Mouse (Mus musculus) forebrain, embryonic 10.5 days (tissue): ENCODE measurements around the gene Fads2. TPM values are rescaled to one million over a fixed set of nuclear protein-coding genes. Genes with fewer than 3 reads are reported as not detected.

Experiments
- DNase-seq: peaks from one replicate; pipeline ENCODE4 v3.0.0-alpha.2; 2017; ENCODE audit warnings: low spot score; ENCODE audit errors: extremely low spot score
- H3K27ac ChIP-seq: fragments of 300-500 bp; sonication (generic); 2 replicates; pipeline ENCODE4 v1.5.1; 2016; ENCODE audit warnings: mild to moderate bottlenecking
- H3K27me3 ChIP-seq: fragments of 300-500 bp; sonication (generic); 2 replicates; pipeline ENCODE4 v1.6.1; 2016; ENCODE audit warnings: mild to moderate bottlenecking; ENCODE audit not compliant: poor library complexity, severe bottlenecking
- H3K36me3 ChIP-seq: fragments of 300-500 bp; sonication (generic); replicated peaks from 2 replicates; pipeline ENCODE4 v1.6.1; 2016; ENCODE audit warnings: mild to moderate bottlenecking, moderate library complexity
- H3K4me1 ChIP-seq: fragments of 300-500 bp; sonication (generic); 2 replicates; pipeline ENCODE4 v1.6.1; 2016
- H3K4me3 ChIP-seq: fragments of 300-500 bp; sonication (generic); 2 replicates; pipeline ENCODE4 v1.5.1; 2016; ENCODE audit warnings: mild to moderate bottlenecking, moderate library complexity
- H3K9me3 ChIP-seq: fragments of 300-500 bp; sonication (generic); 2 replicates; pipeline ENCODE4 v1.6.1; 2016; ENCODE audit warnings: mild to moderate bottlenecking, moderate library complexity
- WGBS: fragments of 180-500 bp; shearing (Covaris S2); methylation state at CpG from one replicate; pipeline ENCODE4 v1.1.7; 2016; 5-methylcytosine and 5-hydroxymethylcytosine counted together
- polyA plus RNA-seq: library from polyadenylated mRNA; unstranded; fragments of >200 nt; fragmentation: Nextera tagmentation; extraction: Ambion mirVana; gene quantifications from 2 replicates; pipeline ENCODE4 v1.2.1, GENCODE M21; 2016

Gene Fads2
- polyA plus RNA-seq, 1 experiment from 2014 or later = 201 TPM

DNA sequence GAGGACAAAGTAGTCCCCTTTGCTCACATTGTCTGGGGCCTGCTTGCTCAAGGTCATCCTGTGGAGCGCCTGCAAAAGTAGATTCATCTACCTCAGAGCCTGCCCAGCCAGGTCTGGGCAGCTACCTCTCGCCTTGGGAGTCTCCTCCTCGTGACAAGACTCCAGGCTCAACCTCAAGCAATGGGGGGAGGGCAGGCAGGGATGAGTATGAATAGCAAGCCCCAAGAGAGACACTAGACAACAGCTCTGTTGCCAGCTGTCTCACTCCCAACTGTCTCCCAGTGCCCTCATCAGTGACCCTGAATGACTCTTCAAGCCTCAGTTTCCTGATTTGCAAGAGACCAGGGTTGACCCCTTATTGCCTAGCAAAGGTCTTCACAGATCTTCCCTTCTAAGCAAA lies 88.2 kb downstream of the Fads2 start:
- Histone ChIP-seq H3K27ac (peak overlapping the region; percentile 81), H3K4me3 (no peak overlapping the region)

DNA sequence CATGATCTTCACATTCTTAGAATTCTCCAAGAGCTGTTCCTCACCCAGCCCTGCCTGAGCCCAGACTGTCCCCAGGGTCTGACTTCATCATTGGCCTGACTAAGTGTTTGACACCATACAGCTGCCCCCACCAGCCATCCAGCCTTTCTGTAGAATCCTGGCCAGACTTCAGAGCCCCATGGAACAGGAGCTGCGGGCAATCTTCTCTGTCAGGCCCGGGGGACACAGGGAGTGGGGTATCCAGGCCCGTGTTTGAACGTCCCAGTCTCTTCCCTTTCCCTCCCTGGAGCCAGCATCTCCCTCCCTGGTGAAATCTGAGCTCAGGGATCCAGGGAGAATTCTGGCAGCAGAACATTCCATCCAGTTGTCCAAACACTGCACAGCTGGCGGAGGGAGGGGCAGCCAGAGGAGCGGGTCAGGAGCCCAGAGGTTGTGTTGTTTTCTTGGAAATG lies 88.7 kb downstream of the Fads2 start:
- H3K27me3 ChIP-seq = peaks cover 16% of the 10 kb centered on the region
- no peaks in the 10 kb centered on the region for H3K36me3 ChIP-seq
- no peak overlapping the region for H3K4me3 ChIP-seq
- peak overlapping the region; percentile 81 for H3K27ac ChIP-seq
- peak; percentile 43 for DNase-seq
- H3K9me3 ChIP-seq = no peaks in the 10 kb centered on the region
- WGBS = 43% methylated on average over 6 of the region's 6 CpGs
- H3K4me1 ChIP-seq = peaks cover 42% of the 10 kb centered on the region

More for the DNA sequence above, 88.2 kb downstream of the Fads2 start:
- DNase-seq = no peak
- peaks cover 47% of the 10 kb centered on the region for H3K4me1 ChIP-seq
- WGBS = 54% methylated on average over 3 of the region's 3 CpGs
- no peaks in the 10 kb centered on the region for H3K36me3 ChIP-seq
- H3K27me3 ChIP-seq = peaks cover 18% of the 10 kb centered on the region
- no peaks in the 10 kb centered on the region for H3K9me3 ChIP-seq

Other genes starting within 250 kb of the Fads2 start
- gene Incenp, start 202.2 kb downstream of the Fads2 start, polyA plus RNA-seq = 169 and 178 TPM in 2 replicates
- gene Fth1, start 121.1 kb downstream of the Fads2 start, polyA plus RNA-seq = 1,226 and 1,339 TPM in 2 replicates
- 2.1 and 2.3 TPM in 2 replicates for gene Best1, start 100.1 kb downstream of the Fads2 start, polyA plus RNA-seq
- gene Rab3il1, start 100.1 kb downstream of the Fads2 start, polyA plus RNA-seq = 39.3 and 39.8 TPM in 2 replicates
- 4.6 and 5.5 TPM in 2 replicates for gene Fads3, start 60.2 kb downstream of the Fads2 start, polyA plus RNA-seq
- gene Fads1, start 81.1 kb upstream of the Fads2 start, polyA plus RNA-seq = 171 and 180 TPM in 2 replicates
- 362 and 373 TPM in 2 replicates for gene Tmem258, start 102.3 kb upstream of the Fads2 start, polyA plus RNA-seq
- 215 and 218 TPM in 2 replicates for gene Fen1, start 102.4 kb upstream of the Fads2 start, polyA plus RNA-seq
- 2.1 and 2.9 TPM in 2 replicates for gene Myrf, start 139.0 kb upstream of the Fads2 start, polyA plus RNA-seq
- 1.7 and 1.9 TPM in 2 replicates for gene Dagla, start 203.1 kb upstream of the Fads2 start, polyA plus RNA-seq